Mouse (Mus musculus): ENCODE results near the gene Ddx39b.

Gene Ddx39b

DNA sequence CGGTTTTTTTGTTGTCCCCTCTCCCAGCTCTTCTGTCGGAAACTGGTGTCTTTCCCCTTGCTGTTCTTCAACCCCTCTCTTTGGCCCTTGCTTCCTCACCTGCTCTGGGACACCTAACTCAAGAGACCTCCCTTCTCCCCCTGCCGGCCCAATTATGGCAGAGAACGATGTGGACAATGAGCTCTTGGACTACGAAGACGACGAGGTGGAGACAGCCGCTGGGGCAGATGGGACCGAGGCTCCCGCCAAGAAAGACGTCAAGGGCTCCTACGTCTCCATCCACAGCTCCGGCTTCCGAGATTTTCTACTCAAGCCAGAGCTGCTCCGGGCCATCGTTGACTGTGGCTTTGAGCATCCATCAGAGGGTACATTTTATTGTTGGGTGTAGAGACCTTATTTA, 1.5 kb downstream of the Ddx39b start:
- DNase-seq (ENCODE audit: low spot score in 2 of 2) = peak in 1 of 2 experiments; percentile 48

DNA sequence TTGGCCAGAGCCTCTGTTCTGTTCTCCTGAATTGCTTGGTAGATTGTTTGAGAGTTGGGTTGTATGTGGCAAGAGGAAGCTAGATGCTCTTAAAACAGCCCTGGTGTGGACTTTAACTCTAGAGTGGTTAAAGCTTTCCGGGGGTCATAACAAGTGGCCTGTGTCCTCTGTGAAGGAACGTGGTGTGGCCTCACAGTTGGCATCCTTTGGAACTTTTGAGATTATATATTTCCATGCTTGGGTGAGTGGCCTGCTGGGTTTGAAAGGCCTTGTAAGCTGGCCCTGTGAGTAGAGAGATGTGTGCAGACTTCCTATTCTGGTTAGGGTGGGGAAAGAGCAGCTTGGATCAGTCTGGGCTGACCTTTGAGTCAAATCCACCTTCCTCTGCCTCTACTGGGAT, 3.5 kb downstream of the Ddx39b start:
- no peak for DNase-seq (ENCODE audit: low spot score in 2 of 2)

DNA sequence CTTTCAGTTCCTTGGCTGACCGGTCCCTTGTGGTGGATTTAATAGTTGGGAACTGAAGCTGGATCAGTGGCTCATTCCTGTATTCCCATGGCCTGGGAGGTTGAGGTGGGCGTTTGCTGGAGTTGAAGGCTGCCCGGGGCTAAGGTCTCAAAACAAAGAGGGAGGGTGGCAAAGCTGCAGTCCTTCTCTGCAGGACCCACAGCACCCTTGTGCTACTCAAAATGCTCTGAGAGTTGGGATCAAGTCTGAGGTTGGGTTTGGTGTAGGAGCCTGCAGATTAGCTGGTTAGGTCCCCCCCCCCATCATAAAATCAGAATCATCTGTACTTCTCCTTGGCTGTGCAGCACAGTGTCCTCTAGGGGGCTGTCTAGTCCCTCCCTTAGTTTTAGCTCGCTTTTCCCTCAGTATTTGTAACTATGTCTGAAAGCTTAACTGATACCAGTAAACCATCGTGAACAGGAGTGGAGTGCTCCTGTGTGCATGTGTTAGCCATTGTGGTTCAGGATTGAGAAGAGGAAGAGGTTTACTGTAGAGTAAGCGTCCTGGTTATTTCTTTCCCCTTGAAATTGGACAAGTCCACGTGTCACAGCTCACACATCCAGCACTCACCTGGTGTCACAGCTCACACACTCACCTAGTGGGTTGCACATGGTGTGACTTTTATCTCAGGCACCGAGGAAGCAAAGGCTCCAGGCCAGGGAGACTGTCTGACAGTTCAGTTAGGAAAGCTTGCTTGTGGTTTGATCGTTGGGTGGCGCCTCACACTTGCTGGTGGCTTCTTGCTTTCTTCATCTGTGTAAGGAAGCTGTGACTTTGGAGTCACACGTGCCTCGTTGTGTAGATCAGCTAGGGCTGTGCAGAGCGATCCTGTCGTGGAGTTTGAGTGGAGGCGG, 4.4 kb downstream of the Ddx39b start:
- no peak for DNase-seq (ENCODE audit: low spot score in 2 of 2)

DNA sequence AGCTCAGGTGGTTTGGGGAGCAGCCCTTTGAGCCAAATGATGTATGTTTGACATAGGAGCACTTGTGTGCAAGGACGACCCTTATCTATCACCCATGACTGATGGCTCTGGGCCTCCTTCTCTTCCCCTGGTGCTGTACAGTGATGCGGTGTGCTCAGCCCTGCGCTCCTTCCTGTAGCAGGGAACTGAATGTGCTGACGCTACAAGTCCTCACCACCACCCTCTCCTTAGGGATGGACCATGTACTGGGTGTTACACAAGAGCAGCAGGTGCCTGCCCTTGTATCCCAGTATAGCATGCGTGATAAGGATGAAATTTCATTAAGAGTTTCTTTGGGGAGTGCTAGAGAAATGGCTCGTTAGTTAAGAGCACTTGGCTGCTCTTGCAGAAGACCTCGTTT, 5.6 kb downstream of the Ddx39b start:
- no peak for DNase-seq (ENCODE audit: low spot score in 2 of 2)

DNA sequence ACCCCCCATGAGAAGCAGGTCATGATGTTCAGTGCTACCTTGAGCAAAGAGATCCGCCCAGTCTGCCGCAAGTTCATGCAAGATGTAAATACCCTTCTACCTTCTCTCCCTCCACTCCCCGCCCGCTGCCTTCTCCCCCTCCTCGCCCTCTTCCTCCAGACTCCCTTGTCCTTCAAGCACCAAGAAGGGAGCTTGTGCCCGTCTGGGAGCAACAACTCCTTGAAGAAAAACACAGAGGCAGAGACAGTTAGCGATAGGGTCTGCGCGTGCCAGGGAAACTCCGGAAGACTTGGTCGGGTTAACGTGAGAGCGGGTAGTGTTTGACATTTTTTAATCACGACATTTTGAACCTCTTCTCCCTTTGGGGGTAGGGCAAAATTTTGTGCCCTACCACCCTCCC, 7.4 kb downstream of the Ddx39b start:
- no peak for DNase-seq (ENCODE audit: low spot score in 2 of 2)

DNA sequence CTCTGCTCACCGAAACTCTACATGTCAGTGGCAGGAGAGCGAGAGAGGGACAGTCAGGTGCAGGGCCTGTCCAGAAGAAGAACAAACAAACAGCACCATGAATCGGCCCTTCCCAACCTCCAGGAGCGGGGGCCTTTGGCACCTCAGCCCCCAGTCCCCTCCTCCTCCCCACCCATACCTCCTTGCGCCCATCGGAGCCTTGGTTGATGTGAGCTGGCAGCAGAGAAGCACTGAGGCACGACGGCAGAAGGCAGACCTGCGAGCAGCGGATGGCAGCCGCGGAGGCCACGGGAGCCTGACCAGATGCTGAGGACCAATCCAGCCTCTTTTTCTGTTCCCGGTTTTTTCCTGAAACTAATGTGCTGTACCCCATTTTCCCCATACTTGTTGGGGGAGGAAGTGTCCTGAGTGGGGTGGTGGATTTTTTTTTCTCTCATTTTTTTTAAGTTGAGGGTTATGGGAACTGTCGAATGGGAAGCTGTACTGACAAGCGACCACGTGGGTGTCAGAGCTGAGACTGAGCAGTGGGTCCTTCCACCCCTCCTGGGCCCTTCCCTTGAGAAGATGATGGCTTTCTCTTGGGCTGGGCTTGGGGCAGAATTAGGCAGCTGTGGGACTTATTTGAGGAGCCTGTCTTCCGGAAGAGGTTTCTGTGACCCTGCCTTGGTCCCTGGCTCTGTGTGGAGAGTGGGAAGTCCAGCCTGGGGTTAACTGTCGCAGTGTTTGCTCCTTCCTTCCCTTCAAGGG, 8.1 kb downstream of the Ddx39b start:
- DNase-seq (ENCODE audit: low spot score in 2 of 2) = no peak

DNA sequence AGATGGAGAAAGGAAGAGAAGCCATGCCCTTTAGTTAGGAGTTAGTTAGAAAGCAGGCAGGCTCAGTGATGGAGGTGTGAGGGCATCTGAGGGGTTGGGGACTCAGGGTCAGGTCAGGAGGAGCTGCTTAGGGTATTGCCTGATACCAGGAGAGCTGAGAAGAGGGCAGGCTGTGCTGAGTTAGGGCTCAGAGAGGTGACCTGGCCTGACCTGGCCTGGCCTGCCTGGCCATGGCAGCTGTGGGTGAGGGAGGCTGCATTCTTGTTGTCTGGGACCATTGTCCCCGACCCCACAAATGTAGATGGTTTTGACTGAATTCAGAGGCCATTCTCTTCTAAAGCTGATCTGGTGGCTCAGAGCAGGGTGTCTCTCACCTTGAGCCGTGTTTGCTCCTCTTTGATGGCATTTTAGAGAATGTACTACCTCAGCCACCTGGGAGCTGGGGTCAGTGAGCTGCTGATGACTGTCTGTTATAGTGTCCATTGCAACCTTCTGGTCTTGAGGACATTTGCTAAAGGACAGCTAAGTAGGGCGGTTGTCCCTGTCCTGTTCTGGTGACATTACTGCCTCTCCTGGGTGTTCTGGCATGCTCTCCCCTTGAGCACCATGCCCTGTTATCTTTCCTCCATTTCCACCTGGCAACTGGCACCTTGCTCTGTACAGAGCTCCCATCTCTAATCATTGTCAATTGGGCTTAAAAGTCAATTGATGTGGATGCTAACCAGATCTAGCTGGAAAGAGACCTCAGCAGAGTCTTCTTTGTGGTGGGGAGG, 9.0 kb downstream of the Ddx39b start:
- DNase-seq (ENCODE audit: low spot score in 2 of 2) = no peak

DNA sequence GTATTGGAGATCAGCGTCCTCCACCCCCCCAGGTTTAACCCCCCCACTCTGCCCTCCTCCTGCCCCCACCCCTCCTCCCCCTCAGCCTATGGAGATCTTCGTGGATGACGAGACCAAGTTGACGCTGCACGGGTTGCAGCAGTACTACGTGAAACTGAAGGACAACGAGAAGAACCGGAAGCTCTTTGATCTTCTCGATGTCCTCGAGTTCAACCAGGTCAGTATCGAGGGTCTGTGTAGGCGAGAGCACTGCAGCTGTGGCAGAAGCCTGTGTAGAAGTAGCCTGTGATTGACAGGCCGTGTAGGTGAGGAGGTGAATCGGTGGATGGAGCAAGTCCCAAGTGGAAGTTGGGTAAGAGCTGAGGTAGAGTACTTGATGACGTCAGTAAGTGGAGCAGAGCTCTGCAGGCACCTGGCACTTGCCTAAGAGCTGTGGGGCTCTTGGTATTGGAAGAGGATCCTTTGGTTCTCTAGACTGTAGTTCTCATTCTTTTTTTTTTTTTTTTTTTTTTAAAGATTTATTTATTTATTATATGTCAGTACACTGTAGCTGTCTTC, 9.7 kb downstream of the Ddx39b start:
- no peak for DNase-seq (ENCODE audit: low spot score in 2 of 2)

DNA sequence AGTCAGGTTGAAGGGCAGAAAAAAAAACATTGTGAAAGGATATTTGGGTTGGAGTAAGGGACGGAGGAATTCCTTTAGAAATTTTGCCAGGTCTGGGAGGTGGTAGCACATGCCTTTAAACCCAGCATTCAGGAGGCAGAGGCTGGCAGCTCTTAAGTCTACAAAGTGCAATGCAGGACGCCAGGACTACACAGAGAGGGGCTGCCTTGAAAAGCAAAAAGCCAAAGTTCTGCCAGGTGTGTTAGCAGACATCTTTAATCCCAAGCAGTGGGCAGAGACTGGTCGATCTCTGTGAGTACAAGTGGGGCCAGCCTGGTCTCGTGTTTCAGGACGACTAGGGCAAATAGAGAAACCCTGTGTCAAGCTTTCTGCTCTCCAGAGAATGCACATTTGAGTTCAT, 10.4 kb downstream of the Ddx39b start:
- DNase-seq (ENCODE audit: low spot score in 2 of 2) = no peak

DNA sequence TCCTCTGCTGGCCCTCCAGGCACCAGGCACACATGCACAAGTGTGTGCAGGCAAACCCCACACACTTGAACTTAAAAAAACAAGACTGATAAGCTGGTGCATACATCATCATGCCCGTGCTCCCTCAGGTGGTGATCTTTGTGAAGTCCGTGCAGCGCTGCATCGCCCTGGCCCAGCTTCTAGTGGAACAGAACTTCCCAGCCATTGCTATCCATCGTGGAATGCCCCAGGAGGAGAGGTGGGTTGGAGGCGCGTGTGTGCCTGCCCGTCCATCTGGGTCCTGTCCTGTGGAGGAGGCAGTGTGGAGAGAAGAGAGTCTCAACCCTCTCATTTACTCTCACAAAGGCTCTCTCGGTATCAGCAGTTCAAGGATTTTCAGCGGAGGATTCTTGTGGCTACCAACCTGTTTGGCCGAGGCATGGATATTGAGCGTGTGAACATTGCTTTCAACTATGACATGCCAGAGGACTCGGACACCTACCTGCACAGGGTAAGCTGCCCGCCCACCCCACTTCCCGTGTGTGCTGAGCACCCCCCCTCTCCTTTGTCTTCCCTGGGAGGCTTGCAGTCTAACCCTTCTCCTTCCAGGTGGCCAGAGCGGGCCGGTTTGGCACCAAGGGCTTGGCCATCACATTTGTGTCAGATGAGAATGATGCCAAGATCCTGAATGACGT, 11.2 kb downstream of the Ddx39b start:
- DNase-seq (ENCODE audit: low spot score in 2 of 2) = no peak

DNA sequence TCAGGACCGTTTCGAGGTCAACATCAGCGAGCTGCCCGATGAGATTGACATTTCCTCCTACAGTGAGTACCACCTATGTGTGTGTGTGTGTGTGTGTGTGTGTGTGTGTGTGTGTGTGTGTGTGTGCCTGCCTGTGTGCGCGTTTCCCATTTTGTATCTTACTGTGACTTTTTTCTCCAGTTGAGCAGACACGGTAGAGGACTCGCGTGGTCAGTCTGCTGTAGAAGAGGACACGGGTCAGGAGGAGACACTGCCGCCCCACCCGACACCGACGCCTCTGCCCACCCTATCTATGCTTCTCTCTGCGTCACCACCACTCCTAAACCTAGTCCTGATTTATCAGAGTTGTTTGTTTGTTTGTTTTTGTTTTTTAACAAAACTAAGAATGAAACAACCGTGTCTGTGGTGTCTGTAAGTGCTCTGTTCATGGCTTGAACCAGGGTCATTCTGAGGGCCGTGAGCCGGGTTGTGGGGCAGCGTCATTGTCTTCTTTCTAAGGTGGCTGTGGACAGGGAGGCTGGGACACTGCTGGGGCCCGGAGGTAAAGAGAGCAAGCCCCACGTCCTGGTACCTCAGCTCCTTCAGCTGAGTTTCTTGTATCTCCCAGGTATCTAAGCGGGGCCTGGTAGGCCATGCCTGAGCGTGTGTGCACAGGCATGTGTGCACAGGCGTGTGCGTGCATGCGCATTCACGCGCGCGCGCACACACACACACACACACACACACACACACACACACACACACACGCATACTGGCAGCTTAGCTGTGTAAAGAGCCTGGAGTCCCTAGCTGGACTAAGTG, 11.9 kb downstream of the Ddx39b start:
- DNase-seq (ENCODE audit: low spot score in 2 of 2) = no peak

DNA sequence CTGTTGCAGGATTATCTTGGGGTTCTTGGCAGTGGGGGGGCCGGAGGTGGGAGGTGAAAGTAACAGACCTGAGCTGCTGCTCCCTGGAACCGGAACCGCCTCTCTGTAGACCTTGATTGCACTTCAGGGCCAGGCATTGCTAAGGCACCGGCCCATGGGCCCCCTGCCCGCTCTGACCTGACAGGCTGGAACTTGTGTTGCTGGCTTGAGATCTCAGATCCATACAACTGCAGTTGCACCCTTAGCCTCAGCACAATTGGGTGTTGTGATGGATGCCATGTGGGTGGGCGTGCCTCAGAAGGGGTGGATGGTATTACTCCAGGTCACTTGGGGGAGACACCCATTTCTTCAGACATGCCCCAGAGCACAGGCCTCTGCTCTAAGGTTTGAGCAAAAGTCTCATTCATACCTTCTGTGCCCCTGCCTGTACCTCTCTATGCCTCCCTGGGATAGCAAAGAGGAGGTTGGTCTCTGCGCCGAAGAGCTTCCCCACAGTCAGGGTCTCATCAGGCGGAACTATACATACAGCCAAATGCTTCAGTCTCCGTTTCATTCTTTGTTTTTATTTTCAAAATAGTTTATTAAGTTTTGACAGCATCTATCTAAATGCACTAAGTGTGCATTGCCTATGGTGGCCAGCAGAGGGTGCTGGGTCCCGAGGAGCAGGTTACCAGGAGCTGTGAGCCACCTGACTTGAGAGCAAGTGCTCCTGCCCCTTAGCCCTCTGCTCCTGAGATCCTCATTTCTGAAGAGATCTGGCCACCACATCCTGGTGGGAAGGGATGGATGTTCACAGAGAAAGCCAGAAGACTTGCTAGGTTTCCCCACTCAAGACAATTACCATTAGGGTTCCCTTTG, 12.9 kb downstream of the Ddx39b start:
- DNase-seq (ENCODE audit: low spot score in 2 of 2) = peak in 1 of 2 experiments; percentile 60

DNA sequence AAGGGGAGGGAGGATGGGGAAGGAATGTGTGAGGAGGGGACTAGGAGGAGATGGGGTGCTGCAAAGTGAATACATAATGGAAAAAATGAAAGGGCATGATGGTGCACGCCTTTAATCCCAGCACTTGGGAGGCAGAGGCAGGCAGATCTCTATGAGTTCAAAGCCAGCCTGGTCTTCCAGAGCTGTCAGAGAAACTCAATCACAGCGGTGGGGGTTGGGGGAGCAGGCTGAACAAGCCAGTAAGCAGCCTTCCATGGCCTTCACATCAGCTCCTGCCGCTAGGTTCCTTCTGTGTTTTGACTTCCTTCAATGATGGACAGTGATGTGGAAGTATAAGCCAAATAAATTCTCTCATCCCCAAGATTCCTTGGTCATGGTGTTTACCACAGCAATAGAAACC, 13.8 kb downstream of the Ddx39b start:
- DNase-seq (ENCODE audit: low spot score in 2 of 2) = no peak

DNA sequence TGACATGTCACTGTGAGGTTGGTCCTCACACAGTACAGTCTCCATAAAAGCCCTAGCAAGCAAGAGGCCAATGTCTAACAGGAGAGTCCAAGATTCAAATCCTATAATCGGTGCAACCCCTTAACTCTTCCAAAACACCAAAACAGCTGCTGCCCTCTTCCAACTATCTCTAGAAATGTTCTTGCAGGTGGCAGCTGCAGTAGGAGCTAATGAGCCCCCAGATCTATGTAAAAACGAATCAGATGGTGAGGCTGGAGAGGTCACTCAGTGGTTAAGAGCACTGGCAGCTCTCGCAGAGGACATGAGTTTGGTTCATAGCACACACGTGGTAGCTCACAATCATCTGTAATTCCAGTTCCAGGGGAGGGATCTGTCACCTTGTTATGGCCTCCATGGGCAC, 14.2 kb downstream of the Ddx39b start:
- no peak for DNase-seq (ENCODE audit: low spot score in 2 of 2)

DNA sequence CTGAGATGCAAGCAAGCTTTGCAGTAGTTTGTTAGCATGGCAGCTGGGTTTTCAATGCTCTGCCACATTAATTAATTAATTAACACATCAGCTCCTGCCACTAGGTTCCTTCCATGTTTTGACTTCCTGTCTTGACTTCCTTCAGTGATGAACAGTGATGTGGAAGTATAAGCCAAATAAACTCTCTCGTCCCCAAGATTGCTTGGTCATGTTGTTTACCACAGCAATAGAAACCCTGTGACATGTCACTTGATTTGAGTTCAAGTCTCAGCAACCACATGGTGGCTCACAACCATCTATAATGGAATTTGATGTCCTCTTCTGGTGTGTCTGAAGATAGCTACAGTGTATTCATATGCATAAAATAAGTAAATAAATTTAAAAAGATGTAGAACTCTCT, 15.8 kb downstream of the Ddx39b start:
- no peak for DNase-seq (ENCODE audit: low spot score in 2 of 2)

DNA sequence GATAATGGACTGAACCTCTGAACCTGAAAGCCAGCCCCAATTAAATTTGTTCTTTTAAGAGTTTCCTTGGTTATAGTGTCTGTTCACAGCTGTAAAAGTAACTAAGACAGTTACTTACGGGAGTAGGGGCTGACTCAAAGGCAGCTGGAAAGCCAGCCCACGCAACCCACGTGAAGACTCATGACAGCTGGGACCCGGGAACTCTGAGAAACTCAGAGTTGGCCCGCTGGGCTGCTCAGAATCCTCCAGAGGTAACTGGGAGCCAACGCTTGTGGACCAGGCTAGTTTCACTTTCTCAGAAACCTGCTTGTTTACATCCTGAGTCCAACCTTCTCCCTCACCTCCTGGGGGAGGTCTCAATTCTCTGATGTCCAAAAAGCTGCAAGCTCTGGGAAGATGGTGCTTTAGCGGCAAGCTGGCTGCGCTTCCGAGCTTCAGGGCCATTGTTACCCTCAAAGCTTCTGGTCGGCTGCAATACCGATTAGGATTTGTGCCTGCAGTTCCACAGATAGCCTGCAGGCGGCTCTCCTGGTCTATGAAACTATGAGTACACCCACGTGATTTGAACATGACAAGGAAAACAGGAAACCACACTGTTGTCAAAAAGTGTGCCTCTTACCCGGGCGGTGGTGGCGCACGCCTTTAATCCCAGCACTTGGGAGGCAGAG, 16.4 kb downstream of the Ddx39b start:
- DNase-seq (ENCODE audit: low spot score in 2 of 2) = peak; percentile 92 to 94

DNA sequence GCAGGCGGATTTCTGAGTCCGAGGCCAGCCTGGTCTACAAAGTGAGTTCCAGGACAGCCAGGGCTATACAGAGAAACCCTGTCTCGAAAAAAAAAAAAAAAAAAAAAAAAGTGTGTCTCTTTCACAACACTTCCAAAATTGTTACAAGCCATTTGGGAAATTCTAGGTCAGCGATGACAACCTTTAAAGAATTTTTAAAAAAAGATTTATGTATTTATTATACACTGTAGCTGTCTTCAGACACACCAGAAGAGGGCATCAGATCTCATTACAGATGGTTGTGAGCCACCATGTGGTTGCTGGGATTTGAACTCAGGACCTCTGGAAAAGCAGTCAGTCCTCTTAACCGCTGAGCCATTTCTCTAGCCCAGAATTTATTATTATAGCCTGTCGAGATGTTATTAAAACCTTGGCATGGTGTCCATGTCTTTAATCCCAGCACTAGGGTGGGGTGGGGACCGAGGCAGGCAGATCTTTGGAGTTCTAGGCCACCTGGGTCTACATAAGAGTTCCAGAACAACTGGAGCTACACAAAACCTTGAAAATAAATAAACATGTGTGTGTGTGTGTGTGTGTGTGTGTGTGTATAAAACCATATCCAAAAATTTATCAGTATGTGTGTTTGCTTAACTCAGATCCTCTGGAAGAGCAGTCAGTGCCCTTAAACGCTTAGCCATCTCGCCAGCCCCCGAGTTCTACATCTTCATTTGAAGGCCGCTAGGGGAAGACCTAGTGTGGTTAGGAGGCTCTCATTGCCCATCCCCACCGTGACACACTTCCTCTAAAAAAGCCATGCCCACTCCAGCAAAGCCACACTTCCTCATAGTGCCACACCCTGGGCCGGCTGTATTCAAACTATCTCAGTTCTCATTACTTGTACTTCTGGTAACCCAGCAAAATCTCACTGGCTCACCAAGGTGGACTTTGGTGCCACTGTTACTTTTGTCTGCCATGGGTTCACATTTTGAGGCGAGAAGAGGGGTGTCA, 17.2 kb downstream of the Ddx39b start:
- DNase-seq (ENCODE audit: low spot score in 2 of 2) = peak in 1 of 2 experiments; percentile 60

DNA sequence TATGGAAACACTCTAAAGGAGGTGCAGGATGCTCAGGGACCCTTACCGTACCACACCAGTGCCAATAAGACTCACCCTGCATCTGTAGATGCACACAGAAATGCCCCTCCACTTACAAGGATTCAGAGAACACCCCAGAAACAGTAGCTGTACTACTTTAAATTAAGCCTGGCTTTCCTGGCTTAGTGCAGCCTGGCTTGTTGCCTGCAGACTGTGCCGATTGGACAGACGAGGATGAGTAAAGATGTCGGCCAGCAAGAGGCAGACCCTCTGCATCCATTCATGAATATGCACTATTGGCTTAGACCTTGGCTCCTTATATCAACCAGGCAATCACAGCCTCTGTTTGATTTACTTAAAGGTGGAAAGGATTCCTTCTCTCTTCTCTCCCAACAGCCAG, 18.1 kb downstream of the Ddx39b start:
- DNase-seq (ENCODE audit: low spot score in 2 of 2) = no peak

Measured in urinary bladder, postnatal 36 days (tissue).